Mouse (Mus musculus) kidney, adult 10 weeks (tissue): ENCODE results near the gene Slc36a1. TPM values are rescaled to one million over a fixed set of nuclear protein-coding genes. Genes with fewer than 3 reads are reported as not detected.

ENCODE experiments used
- polyA plus RNA-seq: library from polyadenylated mRNA; stranded (reverse); fragments of 350-450 nt; fragmentation: Illumina TruSeq; extraction: RNeasy Lipid Tissue Mini Kit (QIAGEN cat#74804); gene quantifications from one replicate; pipeline ENCODE4 v1.2.3, GENCODE M21; 2014; ENCODE audit warnings: low read depth, low replicate concordance

Gene Slc36a1
- polyA plus RNA-seq: 6.5 TPM

DNA sequence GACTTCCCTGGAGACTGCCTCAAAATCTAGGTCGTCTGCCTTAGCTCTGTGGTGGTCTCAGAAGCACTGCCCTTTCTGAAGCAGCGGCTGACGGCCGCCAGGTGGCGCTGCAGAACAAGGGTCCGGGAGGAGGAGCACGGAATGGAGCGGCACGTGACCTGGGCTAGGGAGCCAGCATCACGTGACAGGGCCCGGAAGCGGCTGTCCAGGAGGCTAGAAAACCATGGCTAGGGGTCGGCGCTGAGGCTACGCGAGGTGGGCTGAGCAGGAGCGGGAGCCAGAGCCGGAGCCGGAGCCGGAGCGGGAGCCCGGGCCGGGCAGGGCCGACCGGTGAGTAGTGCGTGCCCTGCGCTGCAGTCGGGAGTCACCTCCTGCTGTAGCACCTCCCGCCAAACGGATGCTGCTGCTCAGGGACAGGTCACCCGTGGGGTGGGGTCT, at the start of gene Slc36a1:
Gene Slc36a1, plus strand, starts transcription at position 192 of the 438 bp plus-strand sequence.

DNA sequence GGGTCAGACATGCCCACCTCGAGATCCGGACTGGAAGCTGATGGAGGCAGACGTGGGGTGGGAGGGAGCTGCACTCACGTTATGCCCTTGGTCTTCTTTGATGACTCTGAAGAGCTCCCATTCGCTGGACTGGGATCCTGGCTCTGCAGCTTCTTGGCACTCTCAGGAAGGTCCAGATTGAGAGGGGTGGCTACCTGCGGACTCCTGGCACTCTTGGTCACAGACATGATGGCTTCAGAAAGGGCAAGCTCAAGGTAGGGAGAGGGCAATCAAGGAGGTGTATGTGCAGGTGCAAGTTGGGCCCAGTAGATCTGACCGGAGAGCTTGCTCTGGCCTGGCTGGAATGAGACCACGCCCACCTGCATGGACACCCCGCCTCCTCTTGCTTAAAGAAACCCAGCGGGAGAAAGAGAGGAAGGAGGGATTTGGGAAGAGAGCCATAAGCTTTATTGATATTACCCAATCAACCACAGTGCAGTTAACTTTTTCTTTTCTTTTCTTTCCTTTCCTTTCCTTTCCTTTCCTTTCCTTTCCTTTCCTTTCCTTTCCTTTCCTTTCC, 19.3 kb upstream of the Slc36a1 start, which contains the start of gene Slc36a2:
Gene Slc36a2, minus strand, starts transcription at position 345 of the 559 bp plus-strand sequence.

Other genes starting within 250 kb of the Slc36a1 start
- 1.0 TPM for gene Tnip1, start 241.4 kb upstream of the Slc36a1 start, polyA plus RNA-seq
- gene Anxa6, start 170.9 kb upstream of the Slc36a1 start, polyA plus RNA-seq: 10.1 TPM
- gene Ccdc69, start 126.2 kb upstream of the Slc36a1 start, polyA plus RNA-seq: 0.97 TPM
- 106 TPM for gene Gm2a, start 106.2 kb upstream of the Slc36a1 start, polyA plus RNA-seq
- not detected for gene Slc36a3, start 52.6 kb upstream of the Slc36a1 start, polyA plus RNA-seq
- gene Slc36a2, start 19.3 kb upstream of the Slc36a1 start, polyA plus RNA-seq: 0.36 TPM
- gene Fat2, start 132.2 kb downstream of the Slc36a1 start, polyA plus RNA-seq: 0.04 TPM
- 95.4 TPM for gene Sparc, start 218.8 kb downstream of the Slc36a1 start, polyA plus RNA-seq